Mouse (Mus musculus): ENCODE data around the gene 6330409D20Rik. TPM values are rescaled to one million over a fixed set of nuclear protein-coding genes. Genes with fewer than 3 reads are reported as not detected.

Gene 6330409D20Rik
- polyA plus RNA-seq, 1 experiment from 2014 or later: 0.46 TPM

DNA sequence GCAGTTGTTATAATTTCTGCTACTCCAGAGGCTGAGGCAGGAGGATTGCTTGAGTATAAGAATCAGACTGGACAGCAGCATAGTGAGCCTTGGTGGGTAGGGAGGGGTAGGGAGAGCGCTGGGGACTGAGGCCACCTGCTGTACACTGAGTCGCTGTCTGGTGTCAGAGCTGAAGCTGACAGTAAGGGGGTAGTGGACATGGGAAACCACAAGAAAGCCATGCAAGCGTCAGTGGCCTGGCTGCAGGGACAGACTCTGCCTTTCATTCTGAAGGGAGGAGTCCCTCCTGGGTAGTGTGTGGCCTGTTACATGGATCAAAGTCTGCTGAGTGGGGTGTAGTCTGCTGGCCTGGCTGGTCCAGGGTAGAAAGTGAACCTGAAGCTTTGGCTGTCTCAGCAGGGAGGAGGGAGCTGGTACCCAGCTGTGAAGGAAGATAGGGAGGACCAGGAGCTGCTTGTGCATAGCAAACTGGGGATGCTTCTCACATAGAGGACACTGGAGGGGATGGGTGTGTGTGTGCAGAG, 4.4 kb downstream of the 6330409D20Rik start:
- Histone ChIP-seq H3K4me1 (ENCODE audit: control insufficient read depth, insufficient read depth, low read length) (peaks cover 22% of the 10 kb centered on the region), H3K4me2 (no peak overlapping the region), H3K27ac (ENCODE audit: low read depth, low read length) (no peak overlapping the region), H3K9me3 (replicated peaks; ENCODE audit: control insufficient read depth, low read length) (no peaks in the 10 kb centered on the region), H3K9ac (ENCODE audit: low read depth, low read length) (no peak overlapping the region), H3K4me3 (ENCODE audit: low read depth, low read length) (no peak overlapping the region), H3K27me3 (ENCODE audit: control insufficient read depth, insufficient read depth, low read length) (peaks cover 7% of the 10 kb centered on the region), H3K36me3 (ENCODE audit: control insufficient read depth, insufficient read depth, low read length) (no peaks in the 10 kb centered on the region)
- ATAC-seq (replicated peaks; ENCODE audit: insufficient number of reproducible peaks, low FRiP score, low TSS enrichment): no peak
- 36% methylated on average over 3 of the region's 3 CpGs for WGBS (ENCODE audit: insufficient replicate concordance)

DNA sequence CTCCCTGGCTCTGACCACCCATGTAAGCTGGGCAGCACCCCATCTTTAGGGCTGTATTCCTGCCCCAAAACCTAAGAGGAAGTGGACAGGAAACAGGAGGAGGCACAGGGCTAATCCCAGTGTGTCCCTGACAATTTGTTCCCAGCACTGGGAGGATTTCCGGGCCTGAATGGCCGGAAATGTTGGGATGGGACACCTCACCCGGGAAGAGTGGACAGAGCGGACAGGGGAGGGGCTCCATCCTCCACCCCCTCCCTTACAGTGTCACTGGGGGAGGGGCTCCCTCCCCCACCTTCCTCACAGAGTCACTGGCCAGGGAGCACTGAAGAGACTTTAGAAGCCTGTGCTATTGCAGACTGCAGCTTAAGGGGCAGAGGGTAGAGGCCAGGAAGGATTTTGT, 5.9 kb downstream of the 6330409D20Rik start:
- 37% methylated on average over 4 of the region's 4 CpGs for WGBS (ENCODE audit: insufficient replicate concordance)
- Histone ChIP-seq H3K27ac (ENCODE audit: low read depth, low read length) (peak overlapping the region; percentile 72), H3K4me1 (ENCODE audit: control insufficient read depth, insufficient read depth, low read length) (peaks cover 24% of the 10 kb centered on the region), H3K9ac (ENCODE audit: low read depth, low read length) (no peak overlapping the region), H3K9me3 (replicated peaks; ENCODE audit: control insufficient read depth, low read length) (no peaks in the 10 kb centered on the region), H3K4me2 (peak overlapping the region; percentile 6), H3K27me3 (ENCODE audit: control insufficient read depth, insufficient read depth, low read length) (no peaks in the 10 kb centered on the region), H3K4me3 (ENCODE audit: low read depth, low read length) (no peak overlapping the region), H3K36me3 (ENCODE audit: control insufficient read depth, insufficient read depth, low read length) (no peaks in the 10 kb centered on the region)
- peak; percentile 49; the same call in 1 of the 2 replicates for ATAC-seq (replicated peaks; ENCODE audit: insufficient number of reproducible peaks, low FRiP score, low TSS enrichment)

DNA sequence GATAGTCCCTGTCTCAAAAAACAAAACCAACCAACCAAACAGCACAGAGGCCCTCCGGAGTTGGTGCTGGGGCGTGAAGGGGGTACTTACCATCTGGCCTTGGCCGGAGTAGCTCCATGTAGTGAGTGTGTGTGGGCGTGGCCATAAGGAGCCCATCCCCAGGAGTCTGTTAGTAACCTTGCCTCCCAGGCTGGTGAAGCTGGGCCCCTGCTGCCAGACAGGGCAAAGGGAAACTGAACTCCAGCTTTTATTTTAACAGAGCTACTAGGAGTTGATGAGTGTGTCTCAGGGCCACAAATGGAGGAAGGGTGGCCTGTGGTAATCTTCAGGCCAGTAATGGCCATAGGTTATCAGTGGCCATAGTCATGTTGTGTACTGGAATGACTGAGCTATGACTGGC, 6.3 kb downstream of the 6330409D20Rik start:
- Histone ChIP-seq H3K27ac (ENCODE audit: low read depth, low read length) (peak overlapping the region; percentile 72), H3K36me3 (ENCODE audit: control insufficient read depth, insufficient read depth, low read length) (no peaks in the 10 kb centered on the region), H3K4me3 (ENCODE audit: low read depth, low read length) (no peak overlapping the region), H3K9me3 (replicated peaks; ENCODE audit: control insufficient read depth, low read length) (no peaks in the 10 kb centered on the region), H3K9ac (ENCODE audit: low read depth, low read length) (0 out of 2 replicates have a peak overlapping the region, but pooled peaks have one; percentile 7), H3K4me1 (ENCODE audit: control insufficient read depth, insufficient read depth, low read length) (peaks cover 24% of the 10 kb centered on the region), H3K4me2 (peak overlapping the region; percentile 6; the same call in 1 of the 2 replicates), H3K27me3 (ENCODE audit: control insufficient read depth, insufficient read depth, low read length) (no peaks in the 10 kb centered on the region)
- WGBS (ENCODE audit: insufficient replicate concordance): 30% methylated on average over 4 of the region's 4 CpGs
- no peak for ATAC-seq (replicated peaks; ENCODE audit: insufficient number of reproducible peaks, low FRiP score, low TSS enrichment)

DNA sequence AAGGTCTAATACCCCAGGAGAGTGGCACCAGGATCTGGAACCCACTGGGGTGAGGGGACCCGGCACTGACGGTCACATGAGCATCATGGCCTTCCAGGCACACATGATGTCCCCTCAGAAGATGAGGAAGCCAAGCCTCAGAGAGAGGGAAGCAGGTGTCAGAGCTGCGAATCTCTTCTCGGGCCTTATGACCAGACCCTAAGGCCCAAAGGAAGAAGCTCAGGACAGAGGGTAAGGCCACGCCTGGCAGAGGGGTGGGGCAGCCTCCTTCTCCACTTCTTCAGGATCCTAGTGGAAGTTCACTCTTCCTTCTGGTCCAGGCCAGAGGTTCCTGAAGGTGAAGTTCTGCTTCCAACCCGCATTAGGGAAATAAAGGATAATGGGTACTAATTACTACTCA, 8.1 kb downstream of the 6330409D20Rik start:
- ATAC-seq (replicated peaks; ENCODE audit: insufficient number of reproducible peaks, low FRiP score, low TSS enrichment): no peak
- H3K27ac ChIP-seq (ENCODE audit: low read depth, low read length): no peak overlapping the region
- no peaks in the 10 kb centered on the region for H3K36me3 ChIP-seq (ENCODE audit: control insufficient read depth, insufficient read depth, low read length)
- H3K4me2 ChIP-seq: no peak overlapping the region
- H3K9me3 ChIP-seq (replicated peaks; ENCODE audit: control insufficient read depth, low read length): no peaks in the 10 kb centered on the region
- H3K9ac ChIP-seq (ENCODE audit: low read depth, low read length): no peak overlapping the region
- peaks cover 22% of the 10 kb centered on the region for H3K4me1 ChIP-seq (ENCODE audit: control insufficient read depth, insufficient read depth, low read length)
- WGBS (ENCODE audit: insufficient replicate concordance): 75% methylated on average over 6 of the region's 6 CpGs
- no peak overlapping the region for H3K4me3 ChIP-seq (ENCODE audit: low read depth, low read length)
- H3K27me3 ChIP-seq (ENCODE audit: control insufficient read depth, insufficient read depth, low read length): no peaks in the 10 kb centered on the region

DNA sequence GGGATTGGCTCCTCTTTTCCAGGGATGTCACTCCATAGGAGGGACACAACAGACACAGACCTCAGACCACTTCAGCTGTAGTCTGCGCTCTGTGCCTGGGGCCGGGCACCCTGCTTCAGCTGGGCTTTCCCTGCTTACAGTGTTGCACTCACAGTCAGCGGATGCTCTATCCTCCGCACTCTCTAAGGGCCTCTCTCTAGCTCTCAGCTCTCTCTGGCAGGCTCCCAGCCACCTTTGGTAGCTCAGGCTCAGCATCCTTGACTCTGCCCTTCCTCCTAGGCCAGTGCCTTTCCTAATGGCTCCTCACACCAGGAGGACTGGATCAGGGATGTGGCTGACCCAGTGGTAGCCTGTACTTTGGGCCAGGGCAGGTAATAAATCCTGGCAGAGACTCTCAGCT, 8.9 kb downstream of the 6330409D20Rik start:
- no peak overlapping the region for H3K9ac ChIP-seq (ENCODE audit: low read depth, low read length)
- ATAC-seq (replicated peaks; ENCODE audit: insufficient number of reproducible peaks, low FRiP score, low TSS enrichment): no peak
- H3K4me3 ChIP-seq (ENCODE audit: low read depth, low read length): no peak overlapping the region
- H3K4me1 ChIP-seq (ENCODE audit: control insufficient read depth, insufficient read depth, low read length): peaks cover 20% of the 10 kb centered on the region
- H3K27me3 ChIP-seq (ENCODE audit: control insufficient read depth, insufficient read depth, low read length): no peaks in the 10 kb centered on the region
- H3K9me3 ChIP-seq (replicated peaks; ENCODE audit: control insufficient read depth, low read length): no peaks in the 10 kb centered on the region
- peak overlapping the region; percentile 79 for H3K27ac ChIP-seq (ENCODE audit: low read depth, low read length)
- 62% methylated on average over 4 of the region's 4 CpGs for WGBS (ENCODE audit: insufficient replicate concordance)
- H3K36me3 ChIP-seq (ENCODE audit: control insufficient read depth, insufficient read depth, low read length): no peaks in the 10 kb centered on the region
- peak overlapping the region; percentile 67; the same call in 1 of the 2 replicates for H3K4me2 ChIP-seq

DNA sequence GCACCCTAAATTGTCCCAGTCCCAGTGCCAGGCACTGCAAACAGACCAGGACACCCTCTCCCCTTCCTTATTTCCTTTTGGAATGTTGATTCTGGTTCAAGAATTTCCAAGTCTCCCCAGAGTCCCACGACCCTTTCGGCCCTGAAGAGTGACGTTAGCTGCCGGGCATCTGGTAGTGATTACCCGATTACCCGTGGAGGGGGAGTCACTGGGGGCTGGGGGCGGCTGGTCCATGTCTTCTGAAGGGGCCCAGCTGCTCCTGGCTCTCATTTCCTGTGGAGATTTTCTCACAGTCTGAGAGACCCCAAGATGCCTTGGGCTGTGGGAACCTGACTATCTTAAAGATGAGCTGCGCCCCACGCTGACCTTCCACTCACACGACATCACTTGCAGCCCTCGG, 10.0 kb downstream of the 6330409D20Rik start:
- Histone ChIP-seq H3K4me1 (ENCODE audit: control insufficient read depth, insufficient read depth, low read length) (peaks cover 20% of the 10 kb centered on the region), H3K9me3 (replicated peaks; ENCODE audit: control insufficient read depth, low read length) (no peaks in the 10 kb centered on the region), H3K27ac (ENCODE audit: low read depth, low read length) (peak overlapping the region; percentile 79), H3K27me3 (ENCODE audit: control insufficient read depth, insufficient read depth, low read length) (no peaks in the 10 kb centered on the region), H3K4me2 (peak overlapping the region; percentile 67), H3K9ac (ENCODE audit: low read depth, low read length) (0 out of 2 replicates have a peak overlapping the region, but pooled peaks have one; percentile 43), H3K36me3 (ENCODE audit: control insufficient read depth, insufficient read depth, low read length) (no peaks in the 10 kb centered on the region), H3K4me3 (ENCODE audit: low read depth, low read length) (peak overlapping the region; percentile 14; the same call in 1 of the 2 replicates)
- ATAC-seq (replicated peaks; ENCODE audit: insufficient number of reproducible peaks, low FRiP score, low TSS enrichment): no peak
- 17% methylated on average over 11 of the region's 11 CpGs for WGBS (ENCODE audit: insufficient replicate concordance)

DNA sequence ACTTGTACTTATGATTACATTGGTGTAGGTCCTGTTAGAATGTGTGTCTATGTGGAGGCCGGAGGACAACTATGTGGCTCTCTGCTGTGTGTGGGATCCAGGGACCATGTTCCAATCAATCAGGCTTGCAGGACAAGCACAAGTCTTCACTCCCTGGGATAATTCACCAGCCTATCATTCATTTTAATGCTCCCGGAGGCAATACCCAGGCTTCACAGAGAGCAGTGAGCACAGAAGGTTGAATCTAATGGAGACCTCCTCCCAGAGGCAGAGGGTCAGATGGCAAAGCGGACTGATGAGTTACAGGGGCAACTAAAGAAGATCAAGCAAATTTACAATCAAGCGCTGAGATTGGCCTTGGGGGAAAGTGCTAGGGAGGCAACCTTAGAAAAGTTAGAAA, 11.3 kb downstream of the 6330409D20Rik start:
- Histone ChIP-seq H3K27ac (ENCODE audit: low read depth, low read length) (peak overlapping the region; percentile 79), H3K4me3 (ENCODE audit: low read depth, low read length) (peak overlapping the region; percentile 14; the same call in 1 of the 2 replicates), H3K27me3 (ENCODE audit: control insufficient read depth, insufficient read depth, low read length) (no peaks in the 10 kb centered on the region), H3K4me1 (ENCODE audit: control insufficient read depth, insufficient read depth, low read length) (peaks cover 15% of the 10 kb centered on the region), H3K4me2 (peak overlapping the region; percentile 67), H3K9ac (ENCODE audit: low read depth, low read length) (no peak overlapping the region), H3K9me3 (replicated peaks; ENCODE audit: control insufficient read depth, low read length) (no peaks in the 10 kb centered on the region), H3K36me3 (ENCODE audit: control insufficient read depth, insufficient read depth, low read length) (no peaks in the 10 kb centered on the region)
- WGBS (ENCODE audit: insufficient replicate concordance): 63% methylated on average over 4 of the region's 4 CpGs
- no peak for ATAC-seq (replicated peaks; ENCODE audit: insufficient number of reproducible peaks, low FRiP score, low TSS enrichment)

DNA sequence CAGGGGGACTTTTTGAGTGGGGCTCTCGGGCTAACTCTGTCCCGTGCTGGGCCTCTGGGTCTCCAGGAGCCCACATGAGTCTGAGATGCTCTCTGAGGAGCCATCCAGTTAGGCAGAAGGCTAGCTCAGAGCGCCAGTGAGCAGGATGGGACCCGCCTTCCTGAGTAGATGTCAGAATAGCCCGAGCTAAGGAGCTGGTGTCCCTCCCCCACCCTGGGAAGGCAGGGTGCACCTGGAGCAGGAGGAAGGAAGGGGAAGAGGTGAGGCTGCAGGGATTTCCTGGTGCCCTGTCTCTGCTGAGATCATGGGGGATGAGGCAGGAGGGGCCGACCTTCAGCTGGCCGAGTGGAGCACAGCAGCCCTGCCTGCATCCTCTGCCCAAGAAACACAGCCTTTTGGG, 12.4 kb downstream of the 6330409D20Rik start:
- no peak for ATAC-seq (replicated peaks; ENCODE audit: insufficient number of reproducible peaks, low FRiP score, low TSS enrichment)
- WGBS (ENCODE audit: insufficient replicate concordance): 33% methylated on average over 7 of the region's 7 CpGs

DNA sequence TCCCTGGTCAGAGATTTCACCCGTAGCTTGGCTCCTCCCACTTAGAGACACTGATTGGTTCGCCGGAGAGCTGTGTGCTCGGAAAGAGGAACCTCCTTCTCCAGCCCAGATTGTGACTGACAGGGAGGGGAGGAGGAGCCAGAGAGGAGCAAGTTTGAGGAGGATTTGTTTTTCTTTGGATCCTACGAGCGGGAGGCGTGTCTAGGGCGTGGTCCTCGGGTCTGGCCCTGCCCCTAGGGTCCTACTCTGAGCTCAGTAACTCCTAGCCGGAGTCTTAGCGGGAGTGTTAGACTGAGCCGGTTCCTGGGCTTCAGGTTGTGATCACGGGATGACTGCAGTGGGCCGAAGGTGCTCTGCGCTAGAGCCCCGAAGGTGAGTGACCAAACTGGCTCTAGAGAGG, 13.4 kb downstream of the 6330409D20Rik start:
- H3K4me1 ChIP-seq (ENCODE audit: control insufficient read depth, insufficient read depth, low read length): peaks cover 8% of the 10 kb centered on the region; the same call in 1 of the 2 replicates
- WGBS (ENCODE audit: insufficient replicate concordance): 1% methylated on average over 16 of the region's 16 CpGs
- H3K4me3 ChIP-seq (ENCODE audit: low read depth, low read length): peak overlapping the region; percentile 43
- H3K4me2 ChIP-seq: peak overlapping the region; percentile 67
- peak; percentile 91 for ATAC-seq (replicated peaks; ENCODE audit: insufficient number of reproducible peaks, low FRiP score, low TSS enrichment)
- H3K36me3 ChIP-seq (ENCODE audit: control insufficient read depth, insufficient read depth, low read length): no peaks in the 10 kb centered on the region
- H3K9me3 ChIP-seq (replicated peaks; ENCODE audit: control insufficient read depth, low read length): no peaks in the 10 kb centered on the region
- H3K27me3 ChIP-seq (ENCODE audit: control insufficient read depth, insufficient read depth, low read length): no peaks in the 10 kb centered on the region
- H3K27ac ChIP-seq (ENCODE audit: low read depth, low read length): peak overlapping the region; percentile 57; the same call in 1 of the 2 replicates
- peak overlapping the region; percentile 65 for H3K9ac ChIP-seq (ENCODE audit: low read depth, low read length)

More for the DNA sequence above, 12.4 kb downstream of the 6330409D20Rik start:
- H3K27ac ChIP-seq (ENCODE audit: low read depth, low read length): peak overlapping the region; percentile 62
- no peaks in the 10 kb centered on the region for H3K27me3 ChIP-seq (ENCODE audit: control insufficient read depth, insufficient read depth, low read length)
- peak overlapping the region; percentile 65 for H3K9ac ChIP-seq (ENCODE audit: low read depth, low read length)
- peak overlapping the region; percentile 67 for H3K4me2 ChIP-seq
- H3K4me3 ChIP-seq (ENCODE audit: low read depth, low read length): peak overlapping the region; percentile 43
- no peaks in the 10 kb centered on the region for H3K9me3 ChIP-seq (replicated peaks; ENCODE audit: control insufficient read depth, low read length)
- no peaks in the 10 kb centered on the region for H3K36me3 ChIP-seq (ENCODE audit: control insufficient read depth, insufficient read depth, low read length)
- peaks cover 10% of the 10 kb centered on the region; the same call in 1 of the 2 replicates for H3K4me1 ChIP-seq (ENCODE audit: control insufficient read depth, insufficient read depth, low read length)

All from heart, embryonic 11.5 days (tissue).